Mouse (Mus musculus): ENCODE data around the gene Gse1. TPM values are rescaled to one million over a fixed set of nuclear protein-coding genes. Genes with fewer than 3 reads are reported as not detected.
A peak's percentile ranks its signal among the peaks of the same experiment; 100 is the strongest.

The Gse1 gene
- total RNA-seq, 2 experiments from 2014 or later = 77.7 to 105 TPM

DNA sequence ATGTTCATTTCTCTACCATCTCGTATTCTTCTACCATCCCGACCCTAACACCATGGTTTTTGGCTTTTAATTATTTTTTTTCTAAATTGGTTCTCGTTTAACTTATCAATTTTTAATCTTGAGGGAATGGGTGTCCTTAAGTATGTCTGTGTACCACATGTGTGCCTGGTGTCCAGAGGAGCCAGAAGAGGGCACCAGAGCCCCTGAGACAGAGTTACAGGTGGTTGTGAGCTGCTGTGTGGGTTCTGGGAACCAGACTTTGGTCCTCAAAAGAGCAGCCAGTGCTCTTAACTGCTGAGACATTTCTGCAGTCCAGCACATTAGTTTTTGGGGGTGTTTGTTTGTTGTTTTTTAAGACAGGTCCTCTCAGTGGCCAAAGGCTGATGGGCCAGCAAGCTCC lies 167.6 kb downstream of the Gse1 start:
- no peak overlapping the region for H3K27ac ChIP-seq
- H3K4me3 ChIP-seq = no peak overlapping the region
- no peak for DNase-seq (ENCODE audit: extremely low spot score in 1 of 2, low spot score in 2 of 2)
- TF ChIP-seq CTCF (IDR thresholded peaks at IDR 0.05) = no peak; the same call in 1 of the 2 replicates
- intact Hi-C loops (cut with DNase I) = no loop called here

DNA sequence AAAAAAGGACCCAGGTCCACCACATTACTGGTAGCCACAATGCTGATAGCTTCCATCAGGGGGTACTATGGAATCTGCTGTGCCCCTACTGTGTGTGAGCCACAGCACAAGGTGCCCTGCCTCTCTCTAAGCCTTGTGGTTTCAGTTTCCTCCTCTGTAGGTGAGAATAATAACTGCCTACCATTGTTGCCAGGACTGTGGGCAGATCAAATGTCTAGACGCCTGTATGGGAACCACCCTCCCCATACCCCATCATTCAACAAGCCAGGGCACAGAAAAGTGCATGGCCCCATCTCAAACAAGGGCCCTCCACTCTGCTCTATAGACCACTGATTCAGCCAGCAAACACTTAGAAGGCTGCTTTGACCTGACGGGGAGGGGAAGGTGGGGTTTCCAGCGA lies 168.5 kb downstream of the Gse1 start:
- intact Hi-C loops (cut with DNase I) = no loop called here
- H3K27ac ChIP-seq = no peak overlapping the region
- no peak for TF ChIP-seq CTCF (IDR thresholded peaks at IDR 0.05)
- no peak for DNase-seq (ENCODE audit: extremely low spot score in 1 of 2, low spot score in 2 of 2)
- no peak overlapping the region for H3K4me3 ChIP-seq

DNA sequence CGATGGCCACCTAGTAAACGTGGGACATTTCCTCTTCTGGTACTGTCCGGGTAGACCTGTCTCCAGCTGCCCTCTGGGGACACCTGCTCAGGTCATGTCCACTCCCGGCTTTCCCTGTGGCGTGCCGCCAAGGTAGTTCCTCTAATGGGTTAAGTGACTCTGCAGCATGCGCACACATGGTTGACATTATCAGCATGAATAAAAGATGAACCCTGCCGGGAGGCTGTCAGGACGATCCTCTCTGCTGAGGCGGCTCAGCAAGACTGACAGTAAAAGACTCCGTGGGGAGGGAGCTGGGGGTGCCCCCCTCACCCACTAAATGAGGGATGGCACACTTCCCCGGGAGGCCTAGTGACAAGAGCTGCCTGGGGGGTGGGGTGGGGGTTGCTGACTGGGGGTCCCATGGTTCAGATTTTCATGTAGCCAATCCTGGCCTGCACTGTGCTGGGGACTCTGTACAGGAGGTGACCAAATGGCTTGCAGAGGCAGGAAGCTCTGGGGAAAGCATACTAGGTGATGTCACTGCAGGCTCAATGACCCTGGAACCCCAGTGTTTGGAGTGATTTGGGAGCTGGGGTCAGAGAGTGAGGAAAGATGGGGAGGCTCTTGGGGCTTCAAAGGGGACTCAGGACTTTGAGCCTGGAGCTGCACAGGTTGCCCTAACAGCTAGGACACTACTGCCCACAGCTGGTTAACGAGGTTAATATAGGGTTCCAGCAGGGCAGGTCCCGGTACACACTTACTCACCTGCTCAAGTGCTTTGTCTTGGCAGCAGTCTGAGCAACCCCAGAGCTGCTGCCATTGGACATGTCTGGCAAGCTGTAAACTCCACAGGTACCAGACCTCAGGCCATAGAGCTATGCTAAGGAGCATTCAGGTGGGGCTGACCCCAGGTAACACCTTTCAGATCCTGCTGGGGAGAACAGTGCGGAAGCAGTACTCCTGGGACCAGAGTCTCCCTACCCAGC lies 169.5 kb downstream of the Gse1 start:
- H3K4me3 ChIP-seq = no peak overlapping the region
- DNase-seq (ENCODE audit: extremely low spot score in 1 of 2, low spot score in 2 of 2) = no peak
- H3K27ac ChIP-seq = no peak overlapping the region
- intact Hi-C loops (cut with DNase I) = no loop called here
- TF ChIP-seq CTCF (IDR thresholded peaks at IDR 0.05) = no peak

DNA sequence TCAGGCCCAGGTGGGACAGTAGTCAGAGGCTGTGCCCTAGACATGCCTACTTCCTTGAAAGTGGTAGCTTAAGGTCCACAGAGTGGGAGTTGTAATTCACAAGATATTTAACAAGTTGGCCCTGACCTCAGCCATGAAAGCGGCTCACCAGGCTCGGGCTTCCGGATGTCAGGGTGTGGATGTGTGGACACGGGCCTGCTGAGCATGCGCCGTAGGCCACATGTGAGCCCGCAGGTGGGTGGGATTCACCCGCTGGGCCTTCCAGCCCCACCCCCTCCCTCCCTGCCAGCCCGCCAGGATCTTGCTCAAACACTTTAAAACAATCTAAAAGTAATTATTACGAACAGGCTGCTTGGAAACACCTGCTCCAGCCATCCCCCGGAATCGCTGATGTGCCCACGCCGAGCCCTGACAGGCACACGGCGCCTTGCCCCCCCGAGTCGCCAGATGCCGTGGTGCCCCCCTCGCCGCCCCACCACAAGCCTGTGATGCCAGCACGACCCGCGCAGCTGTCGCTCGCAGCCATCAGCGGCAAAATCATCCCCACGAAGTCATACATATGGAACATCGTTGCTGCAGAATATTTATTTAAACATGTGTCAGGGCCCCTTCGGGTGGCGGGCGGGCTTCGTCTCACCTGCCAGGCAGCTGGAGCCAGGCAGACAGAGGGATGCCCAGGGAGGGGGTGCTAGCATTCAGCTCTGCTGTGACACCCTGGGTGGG lies 171.1 kb downstream of the Gse1 start:
- TF ChIP-seq CTCF (IDR thresholded peaks at IDR 0.05) = no peak
- peak in 1 of 2 experiments; percentile 40 for DNase-seq (ENCODE audit: extremely low spot score in 1 of 2, low spot score in 2 of 2)
- intact Hi-C loops (cut with DNase I) = no loop called here
- no peak overlapping the region for H3K4me3 ChIP-seq
- no peak overlapping the region for H3K27ac ChIP-seq

DNA sequence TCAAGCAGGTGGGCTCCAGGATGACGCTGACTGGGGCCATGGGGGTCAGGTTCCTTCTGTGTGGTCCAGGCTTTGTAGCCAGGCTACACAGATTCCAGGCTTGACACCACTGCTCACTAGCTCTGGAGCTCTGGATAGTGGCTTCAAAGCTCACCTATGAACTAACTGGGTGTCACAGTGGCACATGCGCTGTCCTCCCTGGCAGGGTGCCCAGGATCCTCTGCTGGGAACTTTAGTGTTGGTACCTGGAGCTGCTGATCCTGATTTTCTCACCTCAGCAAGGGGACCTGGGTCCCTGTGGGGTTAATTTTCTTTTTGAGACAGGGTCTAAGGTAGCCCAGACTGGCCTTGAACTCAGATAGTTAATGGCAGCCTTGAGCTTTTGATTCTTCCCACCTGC lies 173.0 kb downstream of the Gse1 start:
- no peak for TF ChIP-seq CTCF (IDR thresholded peaks at IDR 0.05)
- no peak for DNase-seq (ENCODE audit: extremely low spot score in 1 of 2, low spot score in 2 of 2)
- no peak overlapping the region for H3K27ac ChIP-seq
- no peak overlapping the region for H3K4me3 ChIP-seq
- intact Hi-C loops (cut with DNase I) = no loop called here

DNA sequence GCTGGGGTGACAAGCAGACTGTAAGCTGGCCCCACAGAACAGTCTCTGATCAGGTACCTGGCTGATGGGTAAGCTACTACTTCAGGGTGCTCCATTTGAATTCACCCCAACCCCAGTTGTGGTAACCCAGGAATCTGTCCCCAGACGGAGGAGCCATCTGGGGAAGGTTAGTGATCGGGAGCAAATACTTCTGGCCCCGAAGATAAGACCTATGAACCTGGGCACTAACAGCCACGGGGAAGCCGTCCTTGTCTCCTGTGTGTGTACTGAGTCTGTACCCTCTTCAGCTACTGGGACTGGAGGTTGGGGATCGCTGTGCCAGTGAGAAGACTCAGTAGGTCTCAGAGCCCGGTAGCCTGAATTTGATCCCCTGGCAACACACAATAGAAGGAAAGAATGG lies 173.5 kb downstream of the Gse1 start:
- DNase-seq (ENCODE audit: extremely low spot score in 1 of 2, low spot score in 2 of 2) = no peak
- intact Hi-C loops (cut with DNase I) = no loop called here
- TF ChIP-seq CTCF (IDR thresholded peaks at IDR 0.05) = no peak
- no peak overlapping the region for H3K4me3 ChIP-seq
- H3K27ac ChIP-seq = no peak overlapping the region

DNA sequence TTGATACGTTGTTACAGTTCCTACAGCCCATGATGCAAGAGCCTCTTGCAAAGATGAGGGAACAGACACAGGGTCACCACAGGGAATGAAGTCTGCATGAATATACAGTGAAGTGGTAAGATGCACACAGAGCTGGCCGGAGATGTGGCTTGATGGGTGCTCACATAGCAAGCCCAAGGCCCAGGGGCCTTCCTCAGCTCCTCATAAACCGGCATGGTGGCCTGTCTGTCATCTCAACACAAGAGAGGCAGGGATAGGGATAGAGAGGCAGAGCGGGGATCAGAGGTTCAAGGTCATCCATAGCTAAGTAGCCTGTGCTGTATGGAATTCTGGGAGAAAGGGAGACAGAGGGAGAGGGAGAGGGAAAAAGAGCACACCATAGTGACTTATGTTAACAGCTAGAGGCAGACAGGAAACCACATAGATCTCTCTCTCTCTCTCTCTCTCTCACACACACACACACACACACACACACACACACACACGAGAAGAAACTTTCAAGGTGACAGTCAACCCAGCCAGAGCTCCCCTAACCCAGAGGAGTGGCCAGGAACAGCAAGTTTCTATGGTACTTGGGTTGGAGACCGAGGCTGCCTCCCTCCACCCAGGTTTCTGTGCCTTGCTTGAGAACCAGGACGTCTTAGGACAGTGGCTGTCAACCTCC lies 175.5 kb downstream of the Gse1 start:
- intact Hi-C loops (cut with DNase I) = no loop called here
- no peak overlapping the region for H3K27ac ChIP-seq
- no peak for TF ChIP-seq CTCF (IDR thresholded peaks at IDR 0.05)

DNA sequence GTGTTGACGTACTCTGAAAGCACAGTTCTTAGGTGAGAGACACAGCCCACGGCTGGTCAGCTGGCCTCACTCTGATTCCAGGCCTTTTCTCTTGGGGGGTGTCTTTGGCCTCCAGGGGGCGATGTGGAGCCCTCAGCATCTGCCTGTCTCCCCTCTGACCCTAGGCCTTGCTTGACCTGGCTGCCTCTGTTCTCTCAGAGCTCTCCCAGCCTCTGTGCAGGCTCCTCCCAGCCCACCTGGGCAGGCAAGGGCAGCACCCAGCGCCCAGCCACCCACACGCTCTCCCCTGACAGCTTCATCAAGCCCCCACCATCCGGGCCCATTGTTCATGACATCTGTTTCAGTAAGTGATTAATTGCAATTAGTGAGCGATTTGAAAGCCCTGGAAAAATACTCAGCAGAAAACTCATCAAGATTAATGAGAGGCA lies 176.4 kb downstream of the Gse1 start:
- Histone ChIP-seq H3K27ac (no peak overlapping the region), H3K4me3 (no peak overlapping the region)
- TF ChIP-seq CTCF (IDR thresholded peaks at IDR 0.05) = peak; percentile 72
- intact Hi-C loops (cut with DNase I) = no loop called here
- no peak for DNase-seq (ENCODE audit: extremely low spot score in 1 of 2, low spot score in 2 of 2)

More for the DNA sequence above, 175.5 kb downstream of the Gse1 start:
- H3K4me3 ChIP-seq = no peak overlapping the region
- DNase-seq (ENCODE audit: extremely low spot score in 1 of 2, low spot score in 2 of 2) = no peak

DNA sequence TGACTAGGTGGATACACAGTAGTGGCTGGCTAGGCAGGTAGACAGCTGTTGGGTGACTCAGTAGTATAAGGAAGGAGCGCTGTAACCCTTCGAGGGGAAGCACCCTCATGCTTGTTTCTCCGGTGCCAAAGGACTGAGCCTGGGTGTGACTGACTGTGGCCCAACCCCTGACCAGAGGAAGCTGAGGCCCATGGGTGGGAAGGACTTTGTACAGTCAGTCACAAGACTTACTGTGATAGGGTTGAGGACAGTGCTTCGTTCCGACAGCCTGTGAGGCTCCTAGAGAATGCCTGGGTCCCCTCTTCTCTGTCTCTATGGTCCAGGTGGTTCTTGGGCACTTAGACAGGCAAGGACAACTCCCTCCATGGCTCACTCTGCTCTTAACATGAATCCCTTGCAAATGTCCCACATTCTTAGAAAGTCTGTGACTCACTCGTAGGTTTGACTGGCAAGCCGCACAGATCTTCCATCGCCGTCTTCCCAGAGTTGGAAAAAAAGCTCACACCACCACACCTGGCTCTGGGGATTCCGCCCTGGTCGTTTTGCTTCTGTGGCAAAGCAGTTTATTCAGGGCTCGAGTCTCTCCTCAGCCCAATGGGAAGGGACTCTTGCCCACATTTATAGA lies 177.9 kb downstream of the Gse1 start:
- intact Hi-C loops (cut with DNase I) = no loop called here

DNA sequence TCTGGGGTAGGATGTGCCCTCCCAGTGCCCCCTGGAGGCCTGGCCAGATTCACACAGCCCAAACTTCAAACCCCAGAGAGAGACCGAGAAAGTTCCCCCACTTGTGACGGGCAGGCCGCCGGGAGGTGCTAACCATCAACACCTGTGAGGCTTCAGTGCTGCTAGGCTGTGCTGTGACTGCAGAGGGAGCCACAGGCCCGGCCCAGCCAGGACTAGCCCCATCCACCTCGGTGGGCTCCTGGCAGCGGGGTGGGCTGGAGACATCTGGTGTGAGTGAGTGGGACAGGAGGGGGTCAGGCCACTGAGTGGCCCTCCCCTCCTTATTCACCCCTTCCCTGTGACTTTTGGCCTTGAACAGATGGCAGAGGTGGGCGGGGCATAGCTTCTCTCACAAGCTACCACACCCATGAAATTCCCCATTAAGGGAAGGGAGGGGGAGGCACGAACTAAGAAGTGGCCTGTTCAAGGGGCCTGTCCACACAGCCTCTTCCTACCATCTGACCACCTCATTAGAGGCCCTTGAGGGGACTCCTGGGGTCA lies 179.5 kb downstream of the Gse1 start:
- DNase-seq (ENCODE audit: extremely low spot score in 1 of 2, low spot score in 2 of 2) = no peak
- peak; percentile 57 for TF ChIP-seq CTCF (IDR thresholded peaks at IDR 0.05)
- intact Hi-C loops (cut with DNase I) = no loop called here
- Histone ChIP-seq H3K27ac (no peak overlapping the region), H3K4me3 (no peak overlapping the region)

More for the DNA sequence above, 177.9 kb downstream of the Gse1 start:
- no peak overlapping the region for H3K4me3 ChIP-seq
- DNase-seq (ENCODE audit: extremely low spot score in 1 of 2, low spot score in 2 of 2) = no peak
- no peak overlapping the region for H3K27ac ChIP-seq
- TF ChIP-seq CTCF (IDR thresholded peaks at IDR 0.05) = no peak

Data from left cerebral cortex, adult 2 months (tissue).